Mouse (Mus musculus) urinary bladder, postnatal 4 days (tissue): ENCODE measurements at regions not wholly inside any gene's neighbourhood (a gene's known extent, or its start where the extent isn't known, plus 50 kb on each side); places are given as distances from the start of the nearest gene placed in this dataset.

Experiments used
- DNase-seq, 2 experiments: peaks; one replicate each; pipeline ENCODE4 v3.0.0; 2021 to 2022; ENCODE audit warnings: low spot score in 2 of 2

- no peak for DNase-seq
Measured at GRCm38 (mm10) chr10:17590195-17590594, 132.8 kb upstream of the Cited2 start.

DNA sequence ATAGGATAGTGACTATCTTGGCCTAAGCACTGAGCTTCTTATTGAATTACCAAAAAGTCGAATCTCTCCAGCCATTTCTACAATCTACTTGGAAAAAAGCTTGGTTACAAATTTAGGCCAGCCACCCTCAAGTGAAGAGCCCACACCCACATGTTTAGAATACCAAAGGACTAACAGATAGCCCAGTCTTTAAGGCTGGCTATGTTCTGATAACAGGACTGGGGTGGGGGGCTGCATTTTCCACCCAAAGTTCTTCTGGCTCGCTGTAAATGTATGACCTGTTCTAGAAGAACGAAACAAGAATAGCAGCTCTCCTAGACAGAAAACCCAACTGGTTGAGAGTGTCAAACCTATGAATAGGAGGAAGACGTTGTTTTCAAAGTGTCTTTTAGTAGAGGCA, 130.6 kb upstream of the Cited2 start:
- DNase-seq = no peak

- no peak for DNase-seq
Measured at GRCm38 (mm10) chr10:17596126-17596525, 126.9 kb upstream of the Cited2 start.

DNA sequence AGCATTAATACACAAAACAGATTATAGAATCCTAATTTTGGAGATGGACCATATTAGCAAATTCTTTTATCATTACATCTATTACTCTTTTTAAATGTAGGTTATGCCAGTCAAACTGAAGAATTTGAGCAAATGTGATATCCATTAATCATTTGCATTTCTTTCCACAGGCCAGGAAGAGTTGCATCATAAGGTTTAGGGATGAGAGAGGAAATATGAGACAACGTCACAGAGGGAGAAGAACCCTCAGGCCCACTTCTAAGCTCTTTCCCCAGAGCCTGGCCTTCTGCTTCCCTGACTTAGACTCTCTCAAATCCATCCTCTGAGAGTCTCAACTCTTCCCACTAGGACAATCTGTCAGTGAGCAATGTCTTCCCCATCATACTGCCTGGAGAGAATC, 126.3 kb upstream of the Cited2 start:
- no peak for DNase-seq

- no peak for DNase-seq
Measured at GRCm38 (mm10) chr10:17599246-17599645, 123.8 kb upstream of the Cited2 start.

DNA sequence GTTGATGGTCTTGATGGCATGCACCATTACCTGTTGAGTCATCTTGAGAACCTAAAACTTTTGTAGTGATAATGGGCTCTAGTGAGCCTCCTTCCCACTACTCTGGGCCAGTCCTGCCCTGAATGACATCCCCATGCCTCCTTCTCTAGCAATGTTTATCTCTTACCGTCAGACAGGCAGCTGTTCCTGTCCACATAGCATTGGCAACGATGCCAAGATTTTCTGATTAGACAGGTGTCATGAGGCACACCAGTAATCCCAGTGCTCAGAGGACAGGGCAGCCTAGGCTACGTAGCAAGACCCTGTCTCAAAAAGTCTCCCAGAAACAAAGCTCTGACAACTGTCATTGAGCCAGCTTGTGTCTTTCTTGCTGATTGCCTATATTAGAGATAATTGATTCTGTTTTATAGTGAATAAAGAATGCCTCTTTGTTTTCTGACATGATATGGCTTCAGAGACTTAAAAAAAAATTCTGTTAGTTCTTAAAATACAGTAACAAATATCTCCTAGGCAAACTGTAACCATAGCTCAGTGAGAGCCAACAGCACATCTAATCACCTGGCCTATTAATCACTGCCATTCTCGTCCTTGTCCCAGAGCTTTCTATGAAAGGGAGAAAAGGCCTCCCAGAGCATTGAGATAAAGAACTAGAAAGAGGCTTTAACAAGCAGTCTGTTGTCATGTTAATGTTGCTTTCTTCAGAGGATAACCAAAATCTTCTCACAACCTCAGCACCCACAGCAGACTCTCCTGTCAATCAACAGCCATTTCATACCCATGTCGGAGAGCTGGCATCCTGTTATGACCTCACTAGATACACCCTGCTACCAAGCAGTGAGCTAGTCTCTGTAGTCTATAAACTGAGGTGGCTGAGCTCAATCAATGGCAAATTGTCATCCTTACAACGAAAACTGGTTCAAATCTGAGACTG, 122.9 kb upstream of the Cited2 start:
- DNase-seq = no peak

- no peak for DNase-seq
Measured at GRCm38 (mm10) chr10:17600762-17601108, 122.3 kb upstream of the Cited2 start.

- DNase-seq = no peak
Measured at GRCm38 (mm10) chr10:17602446-17602845, 120.6 kb upstream of the Cited2 start.

GRCm38 (mm10) chr10:17608220-17608619, 114.8 kb upstream of the Cited2 start:
- no peak for DNase-seq

DNA sequence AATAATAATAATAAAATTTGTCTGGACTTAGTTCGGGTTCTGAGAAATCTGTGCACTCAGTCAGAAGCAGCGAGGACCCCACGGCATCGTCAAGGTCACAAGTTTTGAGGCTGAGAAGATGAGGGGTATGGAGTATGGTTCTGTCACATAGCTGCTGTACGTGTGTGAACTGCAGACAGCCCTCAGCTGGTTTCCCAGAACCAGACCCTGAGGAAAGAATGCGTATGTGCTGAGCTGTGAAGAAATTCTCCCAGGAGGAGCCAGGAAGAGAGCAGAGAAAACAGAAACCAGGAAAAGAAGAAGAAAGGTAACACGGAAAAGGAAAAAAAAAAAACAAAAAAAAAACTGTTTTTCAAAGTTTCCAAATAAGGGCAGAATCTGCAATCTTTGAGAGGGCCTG, 112.4 kb upstream of the Cited2 start:
- no peak for DNase-seq

GRCm38 (mm10) chr10:17613281-17613680, 109.7 kb upstream of the Cited2 start:
- DNase-seq = no peak

DNA sequence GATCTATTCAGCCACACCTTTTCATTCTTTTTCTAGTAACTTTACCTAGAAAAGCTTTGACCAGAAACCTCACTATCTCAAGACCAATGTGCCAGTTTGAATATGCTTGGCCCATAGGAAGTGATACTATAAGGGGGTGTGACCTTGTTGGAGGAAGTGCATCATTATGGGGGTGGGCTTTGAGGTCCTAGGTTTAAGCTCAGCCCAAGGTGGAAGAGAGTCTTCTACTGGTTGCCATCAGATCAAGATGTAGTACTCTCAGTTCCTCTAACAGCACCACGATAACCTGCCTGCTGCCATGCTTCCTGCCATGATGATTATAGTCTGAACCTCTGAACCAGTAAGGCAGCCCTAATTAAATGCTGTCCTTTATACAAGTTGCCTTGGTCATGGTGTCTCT, 105.0 kb upstream of the Cited2 start:
- no peak for DNase-seq

DNA sequence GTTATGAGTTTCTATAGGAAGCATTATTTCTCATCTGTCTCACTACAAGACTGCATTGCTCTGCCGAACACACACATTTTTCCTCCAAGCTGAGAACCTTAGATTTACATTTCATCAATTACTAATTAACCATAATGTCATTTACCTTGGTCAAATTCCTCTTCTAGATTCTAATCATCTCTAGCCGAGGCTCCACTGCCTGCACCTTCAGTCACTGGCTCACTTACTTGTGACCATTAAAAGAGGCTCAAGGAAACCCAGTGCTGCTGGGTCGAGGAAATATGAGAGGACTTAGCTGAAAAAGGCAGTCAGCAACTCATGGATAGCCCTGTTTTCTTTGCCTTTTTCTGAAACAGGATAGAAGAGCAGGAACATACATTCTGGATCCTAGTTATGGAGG, 103.4 kb upstream of the Cited2 start:
- no peak for DNase-seq

- DNase-seq = no peak
Measured at GRCm38 (mm10) chr10:17621703-17622385, 101.2 kb upstream of the Cited2 start.

GRCm38 (mm10) chr10:17622802-17623201, 100.2 kb upstream of the Cited2 start:
- DNase-seq = no peak

DNA sequence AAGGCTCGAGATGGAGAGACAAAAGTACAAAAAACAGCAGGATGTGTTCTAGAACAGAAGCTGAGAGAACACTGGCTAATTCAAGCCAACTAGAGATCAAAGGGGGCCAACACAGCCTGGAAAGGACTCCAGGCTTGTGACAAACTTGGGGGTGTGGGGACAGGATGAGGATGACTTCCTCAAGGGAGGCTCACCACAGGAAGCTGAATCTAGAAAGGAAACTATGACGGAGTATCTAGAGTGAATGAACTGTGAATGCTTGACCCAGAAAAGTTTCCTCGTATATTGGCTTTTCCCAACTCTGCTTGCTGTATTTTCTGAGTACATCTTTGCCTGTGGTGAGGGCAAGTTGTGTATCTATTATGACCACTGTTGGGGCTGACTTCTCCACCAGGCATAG, 93.3 kb upstream of the Cited2 start:
- DNase-seq = no peak

- DNase-seq = no peak
Measured at GRCm38 (mm10) chr10:17630861-17631581, 92.0 kb upstream of the Cited2 start.

DNA sequence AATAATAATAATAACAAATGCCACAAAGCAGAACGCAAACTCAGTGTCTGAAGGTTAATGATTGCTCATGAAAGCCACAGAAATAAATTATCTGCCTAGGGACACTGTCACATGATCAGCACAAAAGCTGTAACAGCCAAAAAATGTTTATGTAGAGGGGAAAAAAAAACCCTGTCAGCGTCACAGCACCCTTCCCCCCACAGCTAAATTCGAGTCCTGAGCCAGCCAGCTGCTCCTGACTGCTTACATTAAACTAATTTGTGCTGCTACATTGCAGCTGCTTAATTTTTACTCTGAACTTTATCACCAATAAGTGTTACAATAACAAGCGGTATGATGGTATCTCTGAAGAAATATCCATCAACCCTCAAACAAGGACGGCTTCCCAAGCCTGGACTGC, 91.2 kb upstream of the Cited2 start:
- no peak for DNase-seq

DNA sequence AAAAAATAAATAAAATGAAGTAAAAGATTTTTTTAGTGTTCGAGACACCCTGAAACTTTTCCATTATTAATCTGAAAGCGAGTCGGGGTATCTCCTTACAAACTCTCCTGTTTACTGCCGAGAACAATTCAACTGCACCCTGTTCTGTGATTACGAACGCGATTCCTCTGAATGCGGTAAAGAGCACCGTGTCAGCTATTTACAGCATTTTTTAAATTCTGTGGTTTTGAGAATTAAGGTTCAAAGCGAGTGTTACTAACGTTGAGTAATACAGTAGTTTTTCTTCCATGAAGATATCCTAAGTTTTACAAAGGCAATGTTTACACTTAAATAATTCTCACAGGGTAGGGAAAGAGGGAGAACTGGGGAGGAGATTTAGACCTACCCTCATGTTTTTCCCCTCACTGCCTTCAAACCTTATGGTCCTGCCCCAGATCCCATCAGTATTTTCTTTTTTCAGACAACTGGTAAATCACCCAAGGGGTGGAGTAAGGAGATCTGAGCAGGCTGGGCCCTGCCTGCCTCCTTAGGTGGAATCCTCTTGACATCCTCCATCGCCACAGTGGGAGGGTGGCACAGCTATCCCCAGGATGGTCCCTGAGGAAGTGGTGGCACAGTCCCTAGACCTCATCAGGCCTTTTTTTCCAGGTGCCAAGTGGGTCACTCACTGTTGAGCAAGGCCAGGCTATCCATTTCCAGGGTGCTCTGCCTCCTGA, 89.9 kb upstream of the Cited2 start:
- DNase-seq = no peak

DNA sequence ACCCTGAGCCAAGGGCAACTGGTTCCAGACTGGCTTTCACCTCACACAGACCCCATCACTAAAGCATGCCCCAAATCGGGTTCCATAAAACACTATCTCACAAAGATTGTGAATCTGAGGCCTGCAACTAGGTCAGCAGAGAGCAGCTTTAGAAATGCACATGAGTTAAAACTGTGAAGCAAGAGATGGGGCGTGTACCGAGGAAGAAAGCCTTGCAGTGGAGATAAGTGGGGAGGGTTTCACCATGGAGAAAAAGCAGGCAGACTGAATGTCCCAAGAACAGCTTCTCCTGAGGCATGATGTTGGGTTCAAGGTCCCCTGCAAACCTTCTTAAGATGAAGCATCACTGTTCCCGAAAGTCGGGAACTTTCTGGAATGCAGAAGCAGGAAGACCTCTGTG, 77.7 kb upstream of the Cited2 start:
- no peak for DNase-seq

DNA sequence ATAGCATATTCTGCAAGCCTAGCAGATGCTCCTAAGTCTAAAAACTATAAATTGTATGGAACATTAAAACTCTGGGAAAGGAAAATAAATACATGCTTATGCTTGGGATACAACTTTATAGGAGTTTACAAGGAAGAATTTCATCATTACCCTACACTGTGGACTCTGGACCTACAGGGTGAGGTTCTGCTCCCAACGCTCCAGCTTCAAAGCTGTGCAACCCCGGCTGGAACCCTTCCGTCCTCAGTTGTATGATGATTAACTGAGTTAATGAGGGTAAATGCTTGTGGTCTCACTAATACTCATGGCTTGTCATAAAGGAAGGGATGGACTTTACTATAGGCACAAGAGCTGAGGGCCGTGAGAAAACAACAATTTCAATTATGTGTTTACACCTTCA, 76.6 kb upstream of the Cited2 start:
- no peak for DNase-seq

GRCm38 (mm10) chr10:17648077-17648476, 74.9 kb upstream of the Cited2 start:
- no peak for DNase-seq
